Mouse (Mus musculus): ENCODE data around the gene Slc25a42.
A peak's percentile ranks its signal among the peaks of the same experiment; 100 is the strongest.

Slc25a42 gene

GRCm38 (mm10) chr8:70215092-70215491 lies 3.0 kb upstream of the Slc25a42 start:
- no peak for DNase-seq (ENCODE audit: low spot score in 2 of 2)

GRCm38 (mm10) chr8:70214411-70214810 lies 2.3 kb upstream of the Slc25a42 start:
- DNase-seq (ENCODE audit: low spot score in 2 of 2): no peak

- no peak for DNase-seq (ENCODE audit: low spot score in 2 of 2)
Observed at GRCm38 (mm10) chr8:70211726-70212111, 386 bp downstream of the Slc25a42 start.

- no peak for DNase-seq (ENCODE audit: low spot score in 2 of 2)
Observed at GRCm38 (mm10) chr8:70211275-70211674, 830 bp downstream of the Slc25a42 start.

GRCm38 (mm10) chr8:70210538-70210937 lies 1.6 kb downstream of the Slc25a42 start:
- DNase-seq (ENCODE audit: low spot score in 2 of 2): no peak

GRCm38 (mm10) chr8:70208130-70208529 lies 4.0 kb downstream of the Slc25a42 start:
- no peak for DNase-seq (ENCODE audit: low spot score in 2 of 2)

- DNase-seq (ENCODE audit: low spot score in 2 of 2): no peak
Observed at GRCm38 (mm10) chr8:70204757-70205156, 7.3 kb downstream of the Slc25a42 start.

GRCm38 (mm10) chr8:70203072-70203471 lies 9.0 kb downstream of the Slc25a42 start:
- no peak for DNase-seq (ENCODE audit: low spot score in 2 of 2)

GRCm38 (mm10) chr8:70201417-70201816 lies 10.7 kb downstream of the Slc25a42 start:
- no peak for DNase-seq (ENCODE audit: low spot score in 2 of 2)

- DNase-seq (ENCODE audit: low spot score in 2 of 2): peak; percentile 40 to 48
Observed at GRCm38 (mm10) chr8:70200098-70200681, 11.9 kb downstream of the Slc25a42 start.

GRCm38 (mm10) chr8:70197603-70198002 lies 14.5 kb downstream of the Slc25a42 start:
- DNase-seq (ENCODE audit: low spot score in 2 of 2): no peak

- DNase-seq (ENCODE audit: low spot score in 2 of 2): no peak
Observed at GRCm38 (mm10) chr8:70195762-70196161, 16.3 kb downstream of the Slc25a42 start.

GRCm38 (mm10) chr8:70194191-70194590 lies 17.9 kb downstream of the Slc25a42 start:
- no peak for DNase-seq (ENCODE audit: low spot score in 2 of 2)

- no peak for DNase-seq (ENCODE audit: low spot score in 2 of 2)
Observed at GRCm38 (mm10) chr8:70193238-70193637, 18.9 kb downstream of the Slc25a42 start.

GRCm38 (mm10) chr8:70188707-70189106 lies 23.4 kb downstream of the Slc25a42 start:
- no peak for DNase-seq (ENCODE audit: low spot score in 2 of 2)

- DNase-seq (ENCODE audit: low spot score in 2 of 2): no peak
Observed at GRCm38 (mm10) chr8:70183194-70183593, 28.9 kb downstream of the Slc25a42 start.

GRCm38 (mm10) chr8:70181903-70182252 lies 30.2 kb downstream of the Slc25a42 start:
- DNase-seq (ENCODE audit: low spot score in 2 of 2): no peak

GRCm38 (mm10) chr8:70181212-70181902 lies 30.7 kb downstream of the Slc25a42 start:
- no peak for DNase-seq (ENCODE audit: low spot score in 2 of 2)

- no peak for DNase-seq (ENCODE audit: low spot score in 2 of 2)
Observed at GRCm38 (mm10) chr8:70179082-70179481, 33.0 kb downstream of the Slc25a42 start.

- DNase-seq (ENCODE audit: low spot score in 2 of 2): no peak
Observed at GRCm38 (mm10) chr8:70178231-70178630, 33.9 kb downstream of the Slc25a42 start.

GRCm38 (mm10) chr8:70174079-70174478 lies 38.0 kb downstream of the Slc25a42 start:
- no peak for DNase-seq (ENCODE audit: low spot score in 2 of 2)

- no peak for DNase-seq (ENCODE audit: low spot score in 2 of 2)
Observed at GRCm38 (mm10) chr8:70173320-70173719, 38.8 kb downstream of the Slc25a42 start.

GRCm38 (mm10) chr8:70172043-70172681 lies 39.9 kb downstream of the Slc25a42 start, which contains the start of gene Tmem161a:
Gene Tmem161a, plus strand, starts transcription at chr8:70172356.
- DNase-seq (ENCODE audit: low spot score in 2 of 2): peak; percentile 86 to 92
